Mouse (Mus musculus): ENCODE results near the gene Igf2bp1.

Igf2bp1 gene

DNA sequence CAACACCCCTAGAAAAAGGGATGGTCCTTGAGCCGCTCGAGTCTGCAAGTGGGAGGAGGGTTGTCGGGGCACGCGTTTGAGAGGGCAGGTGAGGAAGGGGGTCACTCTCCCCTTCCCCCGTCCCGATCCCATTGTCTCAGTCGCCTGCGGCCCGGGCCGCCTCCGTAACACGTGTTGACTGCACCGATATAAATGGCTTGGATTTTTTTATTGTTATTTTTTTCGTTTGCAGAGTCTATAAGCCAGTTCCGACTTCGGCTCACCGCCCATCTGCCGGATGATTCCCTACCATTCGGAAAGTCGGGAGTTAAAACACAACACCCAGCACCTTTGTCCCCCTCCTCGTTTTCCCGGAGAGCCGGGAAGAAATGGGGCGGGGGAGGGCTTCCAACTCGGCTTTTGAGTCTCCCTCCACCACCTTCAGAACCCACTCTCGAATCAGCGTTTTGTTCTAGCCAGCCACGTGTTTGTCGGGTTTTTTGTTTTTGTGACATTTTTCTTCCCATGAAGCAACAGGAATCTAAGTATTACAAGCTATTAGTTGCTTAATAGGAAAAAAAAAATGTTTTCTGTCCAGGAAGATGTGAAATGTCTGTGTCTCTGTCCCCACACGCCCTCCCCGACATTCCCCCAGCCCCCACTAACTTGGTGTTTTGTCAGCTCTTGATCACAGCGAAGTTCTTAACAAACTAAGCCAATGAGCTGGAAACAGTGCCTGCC is 1.9 kb upstream of the Igf2bp1 start:
- DNase-seq (ENCODE audit: extremely low read depth, insufficient read length, low spot score) = no peak

DNA sequence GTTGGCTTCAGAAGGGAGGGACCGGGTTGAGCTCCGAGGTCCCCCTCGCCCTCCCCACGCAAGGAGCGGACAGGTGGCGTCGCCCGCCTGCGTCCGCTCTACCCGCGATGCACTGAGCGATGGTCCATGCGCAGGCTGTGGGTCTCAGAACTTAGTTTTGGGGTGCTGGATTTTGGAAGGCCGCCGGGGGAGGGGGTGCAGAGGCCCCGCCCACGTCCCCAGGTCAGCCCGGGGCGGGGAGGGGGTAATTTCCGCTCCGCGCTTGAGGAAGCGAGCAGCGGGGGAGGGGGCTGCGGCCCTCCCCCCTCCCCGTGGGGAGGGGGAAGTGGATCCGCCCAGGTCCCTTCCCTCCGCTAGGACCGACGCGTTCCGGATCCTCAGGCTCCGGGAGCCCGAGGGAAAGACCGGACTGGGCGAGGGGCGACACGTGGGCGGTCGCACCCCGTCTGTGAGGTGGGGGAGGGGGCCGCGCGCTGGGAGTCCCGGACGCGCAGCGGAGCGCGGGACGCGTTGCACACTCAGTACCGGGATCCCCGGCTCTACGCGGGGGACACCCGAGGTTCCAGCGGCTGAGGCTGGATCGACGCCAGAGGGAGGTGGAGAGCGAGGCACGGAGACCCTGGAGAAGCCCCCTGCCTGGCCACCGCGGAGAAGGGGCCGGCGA is 1.2 kb upstream of the Igf2bp1 start:
- DNase-seq (ENCODE audit: extremely low read depth, insufficient read length, low spot score) = no peak

DNA sequence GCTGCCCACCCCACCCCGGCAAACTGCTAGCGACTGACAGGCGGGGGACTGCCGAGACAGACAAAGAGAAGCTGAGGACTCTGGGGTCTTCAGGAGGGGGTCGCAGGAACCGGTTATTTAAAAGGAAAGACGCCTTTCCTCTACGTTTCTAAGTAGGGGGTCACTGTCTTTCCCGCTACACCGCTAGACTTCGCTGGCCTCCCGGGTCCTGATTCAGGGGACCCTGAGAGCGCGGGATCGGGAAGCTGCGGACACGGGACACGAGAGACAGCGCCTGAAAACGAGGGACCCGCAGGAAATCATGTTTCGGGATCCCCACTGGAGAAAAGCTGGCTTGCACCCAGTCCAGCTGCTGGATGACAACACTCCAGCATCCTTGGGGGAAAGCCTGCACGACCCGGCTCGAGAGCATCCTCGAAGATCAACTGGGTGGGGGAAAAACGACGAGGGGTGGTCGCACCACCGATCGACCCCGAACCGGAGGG is 669 bp upstream of the Igf2bp1 start:
- no peak for DNase-seq (ENCODE audit: extremely low read depth, insufficient read length, low spot score)

DNA sequence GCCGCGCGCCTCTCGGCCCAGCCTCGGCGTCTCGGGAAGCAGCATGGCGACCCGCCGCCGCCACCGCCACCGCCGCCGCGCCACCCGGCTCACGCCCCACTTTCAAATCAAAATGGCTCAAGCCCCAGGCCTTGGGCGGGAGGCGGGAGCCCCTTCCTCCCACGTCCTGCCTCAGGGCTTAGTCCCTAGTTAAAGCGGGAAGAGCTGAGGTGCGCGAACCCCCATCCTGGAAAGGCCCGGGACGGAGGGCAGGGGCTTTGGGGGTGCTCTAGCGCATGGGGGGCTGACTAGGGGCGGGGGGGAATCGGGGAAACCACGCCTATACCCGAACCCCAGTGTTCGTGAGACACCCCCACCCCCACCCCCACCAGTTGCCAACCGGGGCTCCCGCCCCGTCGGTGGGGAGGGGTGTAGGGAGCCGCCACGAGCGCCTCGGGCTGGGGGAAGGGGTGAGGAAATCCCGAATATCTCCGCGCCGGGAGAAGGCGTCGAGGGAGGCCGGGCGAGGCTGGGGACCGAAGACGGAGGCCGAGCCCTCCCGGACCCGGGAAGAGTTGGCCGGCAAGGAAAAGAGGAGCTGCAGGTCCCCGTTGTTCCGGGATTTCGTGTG is 842 bp downstream of the Igf2bp1 start:
- DNase-seq (ENCODE audit: extremely low read depth, insufficient read length, low spot score) = no peak

DNA sequence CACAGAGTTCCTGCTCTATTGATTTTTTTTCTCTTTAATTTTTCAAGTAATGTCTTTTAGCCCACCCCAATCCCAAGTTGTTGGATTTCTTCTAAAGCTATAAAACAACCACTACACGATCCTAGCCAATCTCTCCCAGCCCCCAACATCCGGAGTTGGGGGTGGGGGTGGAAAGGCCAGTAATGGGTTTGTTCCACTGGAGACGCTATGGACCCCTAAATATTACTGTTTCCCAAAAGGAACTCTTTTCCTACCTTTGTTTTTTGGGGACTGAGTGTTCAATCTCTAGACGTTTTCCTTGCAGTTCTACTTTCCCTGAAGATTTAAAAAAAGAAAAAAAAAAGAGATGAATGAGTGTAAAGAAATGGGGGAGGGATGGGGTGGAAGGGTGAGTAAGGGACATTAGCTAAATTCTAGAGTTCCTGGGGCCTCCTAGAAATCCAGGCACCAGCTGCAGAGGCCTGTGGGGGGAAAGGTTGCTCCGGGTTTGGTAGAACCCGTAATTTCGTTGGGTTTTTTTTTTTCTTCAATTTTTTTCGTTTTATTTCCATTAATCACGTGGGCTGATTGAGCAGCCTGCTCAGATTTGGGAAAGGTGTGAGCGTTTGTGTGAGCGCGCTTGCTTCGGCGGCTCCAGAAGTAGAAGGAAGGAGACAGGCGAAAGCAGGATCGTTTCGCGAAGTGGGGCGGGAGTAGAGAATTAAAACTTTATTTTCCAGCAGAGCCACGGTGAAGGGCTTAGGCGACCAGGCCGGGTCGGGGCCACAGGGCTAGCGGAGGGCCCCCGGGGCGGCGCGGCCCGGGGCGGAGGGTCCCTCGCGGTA is 1.6 kb downstream of the Igf2bp1 start:
- no peak for DNase-seq (ENCODE audit: extremely low read depth, insufficient read length, low spot score)

DNA sequence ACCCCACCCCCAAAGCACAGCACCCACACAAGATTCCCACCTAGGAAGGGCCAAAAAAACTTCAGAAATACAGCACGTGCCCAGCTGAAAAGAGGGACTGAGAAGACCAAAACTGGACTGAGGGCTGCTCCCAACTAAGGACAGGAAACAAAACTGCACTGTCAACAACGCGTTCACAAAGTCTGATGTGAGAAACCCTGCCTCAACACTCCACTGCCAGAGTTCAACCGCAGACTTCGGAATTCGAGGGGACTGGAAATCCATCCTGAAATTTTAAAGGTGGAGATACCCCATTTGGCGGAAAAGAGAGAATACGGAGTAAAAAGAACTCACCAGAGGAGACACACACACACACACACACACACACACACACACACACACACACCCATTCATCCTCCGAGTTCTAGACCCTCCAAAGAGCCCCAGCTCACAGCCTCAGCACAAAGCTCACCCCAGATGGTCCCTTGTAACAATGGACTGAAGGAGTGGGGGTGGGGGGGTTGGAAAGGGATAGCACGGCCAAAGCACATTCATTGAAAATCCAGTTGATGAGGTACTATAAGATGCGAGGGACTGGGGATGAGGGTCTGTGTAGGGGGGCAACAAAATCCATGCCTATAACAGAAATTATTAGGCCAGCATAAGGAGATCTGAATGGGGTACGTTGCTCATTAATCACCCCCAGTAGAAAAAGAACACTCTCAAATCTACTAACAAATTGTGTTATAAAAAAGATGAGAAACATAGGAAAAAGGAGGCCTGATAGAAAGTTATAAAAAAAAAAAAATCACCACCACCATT is 2.4 kb downstream of the Igf2bp1 start:
- no peak for DNase-seq (ENCODE audit: extremely low read depth, insufficient read length, low spot score)

DNA sequence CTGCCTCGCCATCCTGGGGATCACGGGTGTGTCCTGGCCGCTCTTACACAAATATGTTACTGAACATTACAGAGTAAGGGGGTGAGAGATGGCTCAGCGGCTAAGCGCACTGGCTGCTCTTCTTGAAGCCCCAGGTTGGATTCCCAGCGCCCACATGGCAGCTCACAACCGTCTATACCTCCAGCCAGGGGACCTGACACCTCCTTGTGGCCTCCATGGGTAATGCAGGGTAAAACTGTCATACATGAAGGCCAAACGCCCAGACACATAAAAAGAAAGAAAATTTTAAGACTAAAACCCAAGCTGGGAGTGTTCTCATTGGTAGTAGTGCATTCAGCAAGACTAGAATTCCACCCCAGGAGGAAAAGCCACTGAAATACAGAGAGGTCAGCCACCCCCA is 11.6 kb downstream of the Igf2bp1 start:
- no peak for DNase-seq (ENCODE audit: extremely low read depth, insufficient read length, low spot score)

DNA sequence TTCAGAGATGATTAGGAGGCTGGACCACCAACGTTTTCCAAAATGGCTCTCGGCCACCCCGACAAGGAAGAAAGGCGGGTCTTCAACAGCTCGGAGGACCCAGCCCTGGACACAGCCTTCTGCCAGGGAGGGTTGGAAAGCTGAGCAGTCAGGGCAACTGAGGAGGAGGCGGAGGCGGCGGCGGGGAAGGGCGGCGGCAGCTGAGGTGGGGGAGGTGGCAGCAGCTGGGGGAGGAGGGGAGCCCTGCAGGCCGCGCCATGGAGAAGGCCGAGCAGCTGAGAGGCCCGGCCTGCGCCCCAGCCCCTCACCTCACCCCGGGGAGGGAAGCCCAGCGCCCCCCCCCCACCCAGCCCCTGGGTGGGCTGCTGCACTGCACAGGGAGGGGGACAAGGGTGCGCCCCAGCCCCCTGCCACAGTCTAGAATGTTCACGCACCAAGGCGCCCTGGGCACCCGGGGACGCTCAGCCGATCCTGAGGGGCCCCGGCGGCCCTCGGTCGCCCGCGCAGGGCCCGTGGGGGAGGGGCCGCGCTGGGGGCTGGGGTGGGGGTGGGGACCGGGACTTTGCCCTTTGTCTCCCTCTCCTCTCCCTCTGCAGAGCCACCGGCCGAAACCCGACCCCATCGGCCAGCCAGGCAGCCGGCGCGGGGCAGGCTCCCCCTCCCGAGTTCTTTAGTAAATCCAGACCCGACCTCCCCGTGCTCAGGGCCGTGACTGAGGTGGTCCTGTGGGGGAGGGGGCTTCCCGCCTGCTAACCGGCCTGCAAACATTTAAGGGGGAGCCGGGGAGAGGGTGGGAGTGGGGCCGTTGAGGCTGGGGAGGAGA is 14.6 kb downstream of the Igf2bp1 start:
- no peak for DNase-seq (ENCODE audit: extremely low read depth, insufficient read length, low spot score)

DNA sequence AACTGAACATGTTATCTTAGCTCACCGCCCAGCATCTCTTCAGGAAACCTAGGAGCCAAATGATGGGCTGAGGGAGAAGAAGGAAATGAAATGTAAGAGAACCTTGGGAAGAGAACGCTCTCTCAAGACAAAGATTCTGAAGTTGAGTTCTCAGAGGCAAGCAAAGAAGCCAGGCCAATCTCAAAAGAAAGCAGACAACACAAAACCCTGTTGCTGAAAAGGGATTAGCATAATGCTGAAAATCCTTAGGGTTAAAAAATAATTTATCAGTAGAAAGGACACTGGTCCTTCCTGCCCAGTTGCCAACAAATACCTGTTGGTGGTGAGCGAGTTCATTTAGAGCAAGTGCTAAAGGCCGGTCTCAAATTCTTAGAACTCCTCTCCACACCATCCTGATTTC is 15.3 kb downstream of the Igf2bp1 start:
- DNase-seq (ENCODE audit: extremely low read depth, insufficient read length, low spot score) = no peak

DNA sequence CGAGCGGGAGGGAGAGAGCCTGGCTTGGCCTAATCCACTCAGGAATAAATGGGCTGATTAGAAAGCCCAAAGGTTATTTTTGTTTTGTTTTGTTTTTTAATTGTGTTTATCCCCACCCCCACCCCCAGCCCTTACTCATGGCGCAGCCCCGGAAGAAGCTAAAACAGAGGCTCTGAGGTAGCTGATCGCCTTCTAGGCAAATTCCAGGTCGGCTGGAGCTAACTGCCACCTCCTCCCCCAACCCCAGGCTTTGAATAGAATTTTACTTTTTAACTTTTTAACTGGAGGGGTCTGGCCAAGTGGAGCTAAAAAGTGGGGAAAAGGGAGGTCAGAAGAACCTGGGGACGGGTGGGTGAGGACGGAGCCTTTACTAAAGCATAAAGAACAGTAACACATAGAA is 15.9 kb downstream of the Igf2bp1 start:
- DNase-seq (ENCODE audit: extremely low read depth, insufficient read length, low spot score) = no peak

DNA sequence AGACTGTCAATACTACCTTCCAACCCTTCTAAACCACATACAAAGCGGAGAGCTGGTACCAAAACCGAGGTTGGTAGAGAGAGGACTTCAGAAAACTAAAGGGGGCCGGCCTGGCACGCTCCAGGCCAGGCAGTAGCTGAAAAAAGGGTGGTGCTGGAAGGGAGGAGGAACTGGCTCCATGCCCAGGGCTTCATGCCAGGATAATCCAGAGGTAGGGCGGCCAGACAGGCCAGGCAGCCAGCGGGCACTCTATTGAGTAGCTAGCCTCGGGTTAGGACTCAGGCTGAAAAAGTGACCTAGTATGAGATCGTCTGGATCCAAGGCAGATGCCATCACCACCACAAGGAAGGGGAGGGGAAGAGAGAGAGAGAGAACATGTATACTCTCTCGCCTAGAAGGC is 17.2 kb downstream of the Igf2bp1 start:
- DNase-seq (ENCODE audit: extremely low read depth, insufficient read length, low spot score) = peak; percentile 75

DNA sequence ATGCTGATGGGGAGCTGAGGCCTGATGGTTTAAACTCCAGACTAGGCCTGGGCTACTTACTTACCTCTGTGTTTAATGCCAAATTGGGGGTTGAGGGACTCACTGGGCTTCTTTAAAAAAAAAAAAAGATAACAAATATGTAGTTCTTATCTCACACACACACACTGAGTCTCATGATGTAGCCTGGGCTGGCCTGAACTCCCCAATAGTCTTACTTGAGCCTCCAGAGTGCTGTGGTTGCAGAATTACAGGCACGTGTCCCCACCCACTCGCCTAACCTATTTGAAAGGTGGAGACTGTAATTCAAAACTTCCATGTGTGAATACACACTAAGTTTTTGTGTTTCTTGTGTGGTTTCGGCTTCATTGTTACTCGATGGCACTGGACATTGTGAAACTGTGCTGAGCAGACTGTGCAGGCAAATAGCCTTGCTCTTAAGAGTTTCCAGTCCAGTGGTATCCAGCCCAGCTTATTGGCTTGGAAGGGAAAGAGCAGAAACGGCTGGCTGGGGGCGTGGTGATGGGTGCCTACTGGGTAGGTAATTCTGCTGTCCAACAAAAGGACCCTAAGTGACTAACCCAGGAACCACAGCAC is 17.8 kb downstream of the Igf2bp1 start:
- no peak for DNase-seq (ENCODE audit: extremely low read depth, insufficient read length, low spot score)

DNA sequence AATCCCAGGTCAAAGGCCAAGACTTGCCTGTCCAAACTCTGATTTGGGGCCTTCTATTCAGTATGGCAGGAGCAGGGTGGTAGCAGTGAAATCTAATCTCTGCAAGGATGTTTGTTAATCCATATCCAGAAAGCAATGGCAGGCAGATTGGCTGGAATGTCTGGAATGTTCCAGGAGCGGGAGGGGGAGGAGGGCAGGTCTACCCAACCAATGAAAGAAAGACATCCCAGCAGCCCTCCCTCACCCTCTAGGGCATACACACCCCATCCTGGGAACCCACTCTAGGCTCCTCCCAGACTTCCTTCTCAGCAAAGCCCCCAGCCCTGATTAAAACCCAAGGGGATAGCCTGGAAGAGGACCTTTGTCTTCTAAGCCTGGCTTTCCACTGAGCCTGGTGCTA is 23.3 kb downstream of the Igf2bp1 start:
- DNase-seq (ENCODE audit: extremely low read depth, insufficient read length, low spot score) = peak; percentile 75

DNA sequence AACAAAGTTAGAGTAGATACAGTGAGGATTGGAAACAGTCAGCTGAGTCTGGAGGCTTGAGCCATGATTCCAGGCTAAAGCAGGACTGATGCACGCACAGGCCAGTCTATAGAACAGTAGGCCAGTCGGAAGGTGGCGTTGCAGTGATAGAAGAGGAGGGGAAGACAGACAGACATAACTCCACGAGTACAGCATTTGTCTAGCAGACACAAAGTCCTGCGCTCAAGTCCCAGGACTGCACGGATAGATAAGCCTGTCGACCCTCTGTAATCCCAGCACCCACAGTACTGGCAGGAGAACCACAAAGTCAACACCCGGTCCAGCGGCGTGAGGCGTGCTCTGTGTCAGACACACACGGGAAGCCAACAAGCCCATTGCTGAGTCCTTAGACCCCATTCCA is 23.9 kb downstream of the Igf2bp1 start:
- DNase-seq (ENCODE audit: extremely low read depth, insufficient read length, low spot score) = peak; percentile 60

DNA sequence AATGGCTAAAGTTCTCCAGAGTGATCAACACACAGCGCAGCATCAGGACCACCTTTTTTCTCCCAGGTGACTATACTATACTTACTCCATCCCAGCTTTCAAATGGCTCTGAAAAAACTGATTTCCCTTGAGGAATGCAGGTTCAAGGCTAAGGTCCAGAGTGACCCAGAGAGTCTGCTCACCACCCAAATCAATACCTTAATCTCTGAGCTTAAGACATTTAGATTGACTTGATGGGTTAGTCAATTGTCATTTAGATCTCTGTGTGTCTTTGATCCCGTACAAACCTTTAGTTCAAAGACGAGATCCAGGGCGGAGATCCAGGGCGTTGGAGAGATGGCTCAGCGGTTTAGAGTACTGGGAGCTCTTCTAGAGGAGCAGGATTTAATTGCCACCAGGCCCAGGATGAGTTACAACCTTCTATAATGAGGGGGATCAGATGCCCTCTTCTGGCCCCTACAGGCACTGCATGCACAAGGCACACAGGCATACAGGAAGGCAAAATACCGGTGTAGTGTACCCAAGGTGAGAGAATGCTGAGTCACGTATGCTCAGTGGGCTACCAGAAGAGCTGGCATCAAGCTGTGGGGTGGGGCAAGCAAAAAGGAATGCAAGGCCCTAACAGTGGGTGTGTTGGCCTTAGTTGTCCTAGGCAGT is 24.9 kb downstream of the Igf2bp1 start:
- peak; percentile 74 for DNase-seq (ENCODE audit: extremely low read depth, insufficient read length, low spot score)

DNA sequence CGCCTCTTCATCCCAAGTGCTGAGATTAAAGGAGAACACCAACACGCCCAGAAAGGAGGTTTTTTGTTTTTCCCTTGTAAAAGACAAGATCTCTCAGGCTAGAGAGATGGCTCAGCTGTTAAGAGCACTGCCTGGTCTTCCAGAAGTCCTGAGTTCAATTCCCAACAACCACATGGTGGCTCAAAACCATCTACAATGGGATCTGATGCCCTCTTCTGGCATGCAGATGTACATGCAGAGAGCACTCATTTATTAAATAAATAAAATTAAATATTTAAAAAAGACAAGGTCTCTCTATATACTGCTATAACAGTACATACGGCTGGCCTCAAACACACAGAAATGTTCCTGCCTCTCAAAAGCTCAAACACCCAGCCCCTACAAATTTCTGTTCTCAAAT is 27.3 kb downstream of the Igf2bp1 start:
- DNase-seq (ENCODE audit: extremely low read depth, insufficient read length, low spot score) = no peak

DNA sequence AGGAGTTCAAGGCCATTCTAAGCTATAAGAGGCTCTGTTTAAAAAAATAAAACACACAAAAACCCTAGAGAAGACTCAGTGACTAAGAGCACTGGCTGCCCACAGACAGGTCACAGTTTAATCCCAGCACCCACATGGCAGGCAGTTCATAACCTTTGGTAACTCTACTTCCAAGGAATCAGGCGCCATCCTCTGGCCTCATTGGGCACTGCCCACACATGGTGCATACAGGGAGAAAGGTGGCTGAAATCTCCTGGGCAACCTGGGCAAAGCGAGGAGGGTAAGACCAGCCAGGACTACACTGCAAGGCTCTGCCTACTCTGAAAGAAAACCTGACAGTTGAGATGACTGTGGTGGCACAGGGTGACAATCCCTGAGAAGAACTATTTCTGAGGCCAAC is 29.4 kb downstream of the Igf2bp1 start:
- DNase-seq (ENCODE audit: extremely low read depth, insufficient read length, low spot score) = no peak

DNA sequence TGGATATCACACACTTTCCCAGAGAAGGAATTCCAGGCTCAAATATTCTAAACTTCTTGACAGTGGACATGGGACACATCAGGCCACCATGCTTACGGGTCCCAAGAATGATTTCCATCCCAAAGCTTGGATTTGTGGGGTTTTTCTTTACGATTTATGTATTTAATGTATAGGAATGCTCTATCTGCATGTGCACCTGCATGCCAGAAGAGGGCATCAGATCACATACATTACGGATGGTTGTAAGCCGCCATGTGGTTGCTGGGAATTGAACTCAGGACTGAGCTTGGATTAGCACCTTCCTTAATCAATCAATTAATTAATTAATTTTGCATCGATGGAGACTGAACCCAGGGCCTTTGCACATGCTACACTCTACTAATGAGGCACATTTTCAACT is 30.0 kb downstream of the Igf2bp1 start:
- no peak for DNase-seq (ENCODE audit: extremely low read depth, insufficient read length, low spot score)

DNA sequence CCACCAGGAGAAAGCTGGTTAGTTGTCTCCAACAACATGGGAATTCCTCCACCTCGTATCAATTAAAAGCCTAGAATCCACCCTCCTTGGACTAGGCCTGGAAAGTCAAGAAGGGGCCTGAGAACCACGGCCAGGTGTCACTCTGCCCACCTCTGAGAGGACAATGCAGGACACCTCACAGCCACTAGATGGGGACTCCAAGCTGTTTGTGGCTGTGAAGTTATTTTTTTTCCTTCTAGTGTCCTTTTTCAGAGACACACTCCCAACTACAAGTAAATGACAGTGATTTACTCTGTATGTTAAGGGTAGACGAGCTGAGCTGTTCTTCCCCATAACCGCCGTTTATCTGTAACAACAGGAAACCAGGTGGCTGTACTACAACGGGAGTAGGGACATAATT is 32.6 kb downstream of the Igf2bp1 start:
- no peak for DNase-seq (ENCODE audit: extremely low read depth, insufficient read length, low spot score)

Measured in 3134 (cell line).